10 mouse cellular contexts compared by ENCODE assay signal in the genomic region with DNA sequence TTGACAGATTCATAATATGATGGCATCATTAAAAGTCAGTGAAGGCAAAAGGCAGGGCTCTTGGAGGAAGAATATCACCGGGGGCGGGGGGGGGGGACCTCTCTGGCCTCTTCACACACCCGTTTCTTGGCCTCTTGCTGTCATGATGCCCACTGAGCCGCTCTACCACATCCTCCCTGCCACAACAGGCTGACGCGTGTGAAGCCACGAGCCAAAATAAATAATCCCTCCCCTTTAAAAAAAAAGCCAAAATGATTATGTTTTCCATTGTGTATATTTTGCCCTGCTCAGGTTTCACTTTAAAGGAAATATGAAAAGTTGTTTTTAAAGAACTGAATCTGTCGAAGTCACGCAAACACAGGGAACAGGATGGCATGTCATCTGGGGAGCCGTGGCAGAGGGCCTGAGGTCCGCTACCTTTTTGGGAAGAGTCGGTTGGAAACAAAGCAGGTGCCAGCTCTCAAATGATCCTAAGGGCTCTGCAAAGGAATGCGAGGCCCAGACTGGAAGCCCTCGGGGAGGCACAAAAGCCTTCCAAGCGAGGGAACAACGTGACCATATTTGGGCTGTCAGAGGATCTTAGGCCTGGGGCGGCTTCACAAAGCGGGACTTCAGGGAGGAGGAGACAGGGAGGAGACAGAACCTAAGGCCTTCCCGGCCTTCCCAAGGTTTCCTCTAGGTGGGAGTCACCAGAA. TPM values are rescaled to one million over a fixed set of nuclear protein-coding genes. Genes with fewer than 3 reads are reported as not detected.
DNase-seq lines count a peak whose midpoint lies in the region; ATAC-seq lines count a peak whose summit lies in the region.
"Had no signal": no experiment of that assay in that cellular context is flagged by ENCODE, and none has a peak within 500 bp of the region (broad histone marks: within the 10 kb centered on the region; RNA-seq: fewer than 3 reads in every experiment).

No protein-coding gene starts in this region.

- H3K27ac ChIP-seq in heart, embryonic 12.5 days (ENCODE audit: poor library complexity, severe bottlenecking), result peak overlapping the region; percentile 90
- peak overlapping the region; percentile 67 for H3K27ac ChIP-seq in intestine, embryonic 16.5 days (ENCODE audit: low read length)
- H3K27ac ChIP-seq: forebrain, embryonic 12.5 days had no signal

- no peaks in the 10 kb centered on the region for H3K27me3 ChIP-seq in heart, embryonic 12.5 days (replicated peaks)
- no peaks in the 10 kb centered on the region for H3K27me3 ChIP-seq in intestine, embryonic 16.5 days (replicated peaks; ENCODE audit: control insufficient read depth, insufficient read depth, low read length)
- H3K27me3 ChIP-seq: CH12.LX; forebrain, embryonic 12.5 days had no signal

- DNase-seq in heart, adult 11 months, result no peak
- peak; percentile 39 for DNase-seq in 3T3-L1 (ENCODE audit: low read depth, low spot score)
- peak; percentile 37 for DNase-seq in embryo, embryonic 9.5 days (ENCODE audit: extremely low spot score)
- DNase-seq in neural tube, embryonic 10.5 days (ENCODE audit: extremely low spot score, low spot score), result no peak
- DNase-seq in cerebellum, adult 8-10 months, result no peak
- DNase-seq in adrenal gland, postnatal 4 days (ENCODE audit: low spot score in 2 of 2), result no peak

- H3K4me2 ChIP-seq in heart, embryonic 12.5 days, result peak overlapping the region; percentile 18; the same call in 1 of the 2 replicates
- H3K4me2 ChIP-seq in intestine, embryonic 16.5 days (ENCODE audit: low read depth, low read length), result no peak overlapping the region
- H3K4me2 ChIP-seq: forebrain, embryonic 12.5 days had no signal

- H3K36me3 ChIP-seq in heart, embryonic 12.5 days, result peaks cover 49% of the 10 kb centered on the region
- H3K36me3 ChIP-seq in intestine, embryonic 16.5 days (ENCODE audit: control insufficient read depth, insufficient read depth, low read length), result peaks cover 6% of the 10 kb centered on the region; the same call in 1 of the 2 replicates

- ATAC-seq in heart, embryonic 12.5 days (ENCODE audit: insufficient number of reproducible peaks, low FRiP score), result no peak
- ATAC-seq in intestine, embryonic 16.5 days, result peak; percentile 45; the same call in 1 of the 2 replicates

- H3K9ac ChIP-seq in heart, embryonic 12.5 days, result peak overlapping the region; percentile 23; the same call in 1 of the 2 replicates
- no peak overlapping the region for H3K9ac ChIP-seq in intestine, embryonic 16.5 days (ENCODE audit: low read depth, low read length)
- H3K9ac ChIP-seq: forebrain, embryonic 12.5 days had no signal

- 42% methylated on average over 19 of the region's 19 CpGs for WGBS in heart, embryonic 12.5 days
- 52% methylated on average over 19 of the region's 19 CpGs for WGBS in intestine, embryonic 16.5 days

- H3K4me1 ChIP-seq in heart, embryonic 12.5 days (replicated peaks), result peaks cover 56% of the 10 kb centered on the region
- H3K4me1 ChIP-seq in intestine, embryonic 16.5 days (ENCODE audit: control insufficient read depth, insufficient read depth, low read length), result peaks cover 32% of the 10 kb centered on the region

- no peak overlapping the region for H3K4me3 ChIP-seq in heart, embryonic 12.5 days
- no peak overlapping the region for H3K4me3 ChIP-seq in intestine, embryonic 16.5 days (ENCODE audit: low read length)
- H3K4me3 ChIP-seq: forebrain, embryonic 12.5 days had no signal

- H3K9me3 ChIP-seq in heart, embryonic 12.5 days (replicated peaks), result no peaks in the 10 kb centered on the region
- no peaks in the 10 kb centered on the region for H3K9me3 ChIP-seq in intestine, embryonic 16.5 days (ENCODE audit: control insufficient read depth, low read length)
- H3K9me3 ChIP-seq: forebrain, embryonic 12.5 days had no signal

RNA-seq across cellular contexts. Expression of a gene that starts 51.9 kb away (rescaled TPM):
- 63.6 and 65.0 TPM in 2 replicates for polyA plus RNA-seq in heart, embryonic 12.5 days (2016; fragmentation: Nextera tagmentation; extraction: Ambion mirVana)
- 44.5 and 46.8 TPM in 2 replicates for polyA plus RNA-seq in intestine, embryonic 16.5 days (2015; fragmentation: Nextera tagmentation; extraction: Ambion mirVana)
- total RNA-seq in adrenal gland, postnatal 4 days (2021), result 10 to 100 TPM; 59.3 to 80.6 TPM

Comparison
In these comparisons a context has a peak if more than half of its experiments do, and no peak if none do; other contexts are left out.
1. DNase-seq: peak in 3T3-L1 (single experiment) and embryo, embryonic 9.5 days (single experiment); none in heart, adult 11 months (single experiment), neural tube, embryonic 10.5 days (single experiment), cerebellum, adult 8-10 months (single experiment) and adrenal gland, postnatal 4 days (0 of 2).